In genomic region chr2:180113909-180114890, GRCm38 (mm10) we compare ENCODE assay signal across 11 mouse cellular contexts. TPM values are rescaled to one million over a fixed set of nuclear protein-coding genes. Genes with fewer than 3 reads are reported as not detected.
DNase-seq lines count a peak whose midpoint lies in the region; ATAC-seq lines count a peak whose summit lies in the region.
"Had no signal": no experiment of that assay in that cellular context is flagged by ENCODE, and none has a peak within 500 bp of the region (broad histone marks: within the 10 kb centered on the region; RNA-seq: fewer than 3 reads in every experiment).

No protein-coding gene starts in this region.

- ATAC-seq in embryonic facial prominence, embryonic 14.5 days (ENCODE audit: low read depth) = no peak
- ATAC-seq in hindbrain, embryonic 14.5 days (ENCODE audit: low FRiP score) = no peak

- no peak overlapping the region for H3K4me3 ChIP-seq in embryonic facial prominence, embryonic 14.5 days (ENCODE audit: low read depth, low read length)
- H3K4me3 ChIP-seq in embryonic facial prominence, embryonic 10.5 days = no peak overlapping the region
- no peak overlapping the region for H3K4me3 ChIP-seq in hindbrain, embryonic 14.5 days (replicated peaks; ENCODE audit: low read length)

- H3K4me2 ChIP-seq in embryonic facial prominence, embryonic 14.5 days (ENCODE audit: low read depth, low read length) = no peak overlapping the region
- no peak overlapping the region for H3K4me2 ChIP-seq in hindbrain, embryonic 14.5 days (replicated peaks)

- H3K9me3 ChIP-seq in embryonic facial prominence, embryonic 14.5 days (ENCODE audit: control insufficient read depth, low read length) = no peaks in the 10 kb centered on the region
- H3K9me3 ChIP-seq in embryonic facial prominence, embryonic 10.5 days = no peaks in the 10 kb centered on the region
- H3K9me3 ChIP-seq in hindbrain, embryonic 14.5 days (ENCODE audit: control insufficient read depth, low read length) = no peaks in the 10 kb centered on the region

- H3K9ac ChIP-seq in embryonic facial prominence, embryonic 14.5 days (ENCODE audit: low read depth, low read length) = no peak overlapping the region
- H3K9ac ChIP-seq in hindbrain, embryonic 14.5 days = 0 out of 2 replicates have a peak overlapping the region, but pooled peaks have one; percentile 20
- H3K9ac ChIP-seq: liver, embryonic 14.5 days had no signal

- H3K36me3 ChIP-seq in embryonic facial prominence, embryonic 14.5 days (ENCODE audit: control insufficient read depth, insufficient read depth, low read length) = no peaks in the 10 kb centered on the region
- H3K36me3 ChIP-seq in embryonic facial prominence, embryonic 10.5 days (replicated peaks) = no peaks in the 10 kb centered on the region
- no peaks in the 10 kb centered on the region for H3K36me3 ChIP-seq in hindbrain, embryonic 14.5 days (replicated peaks; ENCODE audit: control insufficient read depth, insufficient read depth)

- DNase-seq in embryonic facial prominence, embryonic 14.5 days (ENCODE audit: low spot score) = peak; percentile 51
- no peak for DNase-seq in embryonic facial prominence, embryonic 10.5 days (ENCODE audit: low spot score)
- DNase-seq in adrenal gland, postnatal 25 days = peak; percentile 55
- peak; percentile 57 to 59 for DNase-seq in frontal cortex, postnatal 14 days (ENCODE audit: low spot score in 2 of 2)
- no peak for DNase-seq in hindbrain, embryonic 14.5 days (ENCODE audit: low spot score)
- DNase-seq in lung, postnatal 36 days = peak; percentile 89
- DNase-seq in natural killer cell, adult 2 months (ENCODE audit: low spot score in 2 of 2) = no peak
- DNase-seq in c-Kit-positive CD71-positive TER-119-positive erythroid progenitor cells, embryonic 14.5 days (ENCODE audit: low spot score) = no peak

- H3K27ac ChIP-seq in embryonic facial prominence, embryonic 14.5 days (replicated peaks; ENCODE audit: low read depth, low read length) = no peak overlapping the region
- H3K27ac ChIP-seq in embryonic facial prominence, embryonic 10.5 days (replicated peaks) = no peak overlapping the region
- H3K27ac ChIP-seq in hindbrain, embryonic 14.5 days = peak overlapping the region; percentile 49; the same call in 1 of the 2 replicates
- H3K27ac ChIP-seq: liver, embryonic 14.5 days had no signal

- H3K4me1 ChIP-seq in embryonic facial prominence, embryonic 14.5 days (ENCODE audit: control insufficient read depth, insufficient read depth, low read length) = peaks cover 3% of the 10 kb centered on the region; the same call in 1 of the 2 replicates
- peaks cover 36% of the 10 kb centered on the region for H3K4me1 ChIP-seq in embryonic facial prominence, embryonic 10.5 days
- peaks cover 35% of the 10 kb centered on the region for H3K4me1 ChIP-seq in hindbrain, embryonic 14.5 days (replicated peaks; ENCODE audit: control insufficient read depth, insufficient read depth, low read length)

- WGBS in embryonic facial prominence, embryonic 14.5 days = 51% methylated on average over 17 of the region's 17 CpGs
- WGBS in embryonic facial prominence, embryonic 10.5 days = 62% methylated on average over 17 of the region's 17 CpGs
- 51% methylated on average over 17 of the region's 17 CpGs for WGBS in hindbrain, embryonic 14.5 days

- H3K27me3 ChIP-seq in embryonic facial prominence, embryonic 14.5 days (replicated peaks; ENCODE audit: control insufficient read depth, insufficient read depth, low read length) = no peaks in the 10 kb centered on the region
- peaks cover 11% of the 10 kb centered on the region; the same call in 1 of the 2 replicates for H3K27me3 ChIP-seq in embryonic facial prominence, embryonic 10.5 days (replicated peaks; ENCODE audit: low read depth, poor library complexity, severe bottlenecking)
- H3K27me3 ChIP-seq in hindbrain, embryonic 14.5 days (ENCODE audit: control insufficient read depth, insufficient read depth, low read length) = no peaks in the 10 kb centered on the region

RNA-seq across cellular contexts. Expression of gene Osbpl2, which starts 4.9 kb away (rescaled TPM):
- polyA plus RNA-seq in embryonic facial prominence, embryonic 14.5 days (2014; fragmentation: Nextera tagmentation; extraction: Ambion mirVana) = 37.4 and 41.5 TPM in 2 replicates
- 23.6 and 24.9 TPM in 2 replicates for polyA plus RNA-seq in embryonic facial prominence, embryonic 10.5 days (2016; fragmentation: Nextera tagmentation; extraction: Ambion mirVana)
- total RNA-seq in adrenal gland, postnatal 25 days (2021) = 47.2 and 48.9 TPM in 2 replicates
- 73.1 and 79.2 TPM in 2 replicates for polyA plus RNA-seq in hindbrain, embryonic 14.5 days (2014; fragmentation: Nextera tagmentation; extraction: Ambion mirVana)

RNA-seq across cellular contexts. Expression of gene Hrh3, which starts 9.9 kb away (rescaled TPM):
- polyA plus RNA-seq in embryonic facial prominence, embryonic 14.5 days (2014; fragmentation: Nextera tagmentation; extraction: Ambion mirVana) = 0.11 and 0.14 TPM in 2 replicates
- polyA plus RNA-seq in embryonic facial prominence, embryonic 10.5 days (2016; fragmentation: Nextera tagmentation; extraction: Ambion mirVana) = 0.49 and 0.67 TPM in 2 replicates
- 0.49 TPM in 1 of 2 replicates, not detected in the other for total RNA-seq in adrenal gland, postnatal 25 days (2021)
- 1.4 and 1.7 TPM in 2 replicates for polyA plus RNA-seq in hindbrain, embryonic 14.5 days (2014; fragmentation: Nextera tagmentation; extraction: Ambion mirVana)
- total RNA-seq: CH12.LX had no signal
- polyA plus RNA-seq: liver, embryonic 14.5 days; stomach, embryonic 16.5 days had no signal

RNA-seq across cellular contexts. Expression of gene Mtg2, which starts 43.8 kb away (rescaled TPM):
- 19.8 and 24.5 TPM in 2 replicates for polyA plus RNA-seq in embryonic facial prominence, embryonic 14.5 days (2014; fragmentation: Nextera tagmentation; extraction: Ambion mirVana)
- polyA plus RNA-seq in embryonic facial prominence, embryonic 10.5 days (2016; fragmentation: Nextera tagmentation; extraction: Ambion mirVana) = 31.3 and 33.0 TPM in 2 replicates
- total RNA-seq in adrenal gland, postnatal 25 days (2021) = 21.4 and 23.1 TPM in 2 replicates
- polyA plus RNA-seq in hindbrain, embryonic 14.5 days (2014; fragmentation: Nextera tagmentation; extraction: Ambion mirVana) = 29.4 and 30.2 TPM in 2 replicates

RNA-seq across cellular contexts. Expression of gene Adrm1, which starts 57.1 kb away (rescaled TPM):
- polyA plus RNA-seq in embryonic facial prominence, embryonic 14.5 days (2014; fragmentation: Nextera tagmentation; extraction: Ambion mirVana) = 130 and 142 TPM in 2 replicates
- polyA plus RNA-seq in embryonic facial prominence, embryonic 10.5 days (2016; fragmentation: Nextera tagmentation; extraction: Ambion mirVana) = 264 and 272 TPM in 2 replicates
- 132 and 145 TPM in 2 replicates for total RNA-seq in adrenal gland, postnatal 25 days (2021)
- 148 and 149 TPM in 2 replicates for polyA plus RNA-seq in hindbrain, embryonic 14.5 days (2014; fragmentation: Nextera tagmentation; extraction: Ambion mirVana)

Comparison
In these comparisons a context has a peak if more than half of its experiments do, and no peak if none do; other contexts are left out.
1. DNase-seq: peak in embryonic facial prominence, embryonic 14.5 days (single experiment), adrenal gland, postnatal 25 days (single experiment), frontal cortex, postnatal 14 days (2 of 2) and lung, postnatal 36 days (single experiment); none in embryonic facial prominence, embryonic 10.5 days (single experiment), hindbrain, embryonic 14.5 days (single experiment), natural killer cell, adult 2 months (0 of 2) and c-Kit-positive CD71-positive TER-119-positive erythroid progenitor cells, embryonic 14.5 days (single experiment).